Mouse (Mus musculus) small intestine, adult 2 months (tissue): ENCODE results near the gene Sp100. TPM values are rescaled to one million over a fixed set of nuclear protein-coding genes. Genes with fewer than 3 reads are reported as not detected.

Experiments
- H3K27ac ChIP-seq: fragments of 200-500 bp; 2 replicates; pipeline ENCODE4 v1.5.1; 2012; ENCODE audit warnings: low read depth, low read length, control low read depth, inconsistent platforms; ENCODE audit not compliant: insufficient read depth
- H3K27me3 ChIP-seq: fragments of 200-500 bp; 2 replicates; pipeline ENCODE4 v1.6.1; 2012; ENCODE audit warnings: mild to moderate bottlenecking, moderate library complexity, low read length, inconsistent platforms; ENCODE audit not compliant: control insufficient read depth, insufficient read depth
- H3K36me3 ChIP-seq: fragments of 200-500 bp; 2 replicates; pipeline ENCODE4 v1.6.1; 2012; ENCODE audit warnings: mild to moderate bottlenecking, low read length, control low read depth, inconsistent platforms; ENCODE audit not compliant: control insufficient read depth, insufficient read depth
- H3K4me1 ChIP-seq: fragments of 200-500 bp; 2 replicates; pipeline ENCODE4 v1.6.1; 2012; ENCODE audit warnings: low read length, inconsistent platforms, mixed read lengths; ENCODE audit not compliant: control insufficient read depth, insufficient read depth, insufficient read length
- H3K4me3 ChIP-seq: fragments of 200-500 bp; 2 replicates; pipeline ENCODE4 v1.5.1; 2012; ENCODE audit warnings: low read depth, mild to moderate bottlenecking, control low read depth, inconsistent platforms, low read length, moderate library complexity
- CTCF ChIP-seq: fragments of 200-500 bp; IDR thresholded peaks from 2 replicates; pipeline ENCODE4 v1.5.1; 2012; ENCODE audit warnings: low read depth, mild to moderate bottlenecking, control low read depth, inconsistent platforms, low read length, moderate library complexity, mixed read lengths; ENCODE audit not compliant: insufficient replicate concordance, insufficient read length; ENCODE audit errors: extremely low read depth
- POLR2A ChIP-seq: fragments of 200-500 bp; IDR thresholded peaks from 2 replicates; pipeline ENCODE4 v1.6.1; 2012; ENCODE audit warnings: low read depth, mild to moderate bottlenecking, control low read depth, inconsistent platforms, low read length, moderate library complexity
- WGBS: fragments of 180-500 bp; shearing (Covaris S2); methylation state at CpG from one replicate; pipeline ENCODE4 v1.1.7; 2018; 5-methylcytosine and 5-hydroxymethylcytosine counted together
- polyA plus RNA-seq: library from polyadenylated mRNA; depleted of rRNA; stranded (reverse); fragments of >200 nt; gene quantifications from 2 replicates; pipeline ENCODE4 v1.2.3, GENCODE M21; 2012

Gene Sp100
- polyA plus RNA-seq, 1 experiment: 10.1 TPM

- WGBS: 55% methylated on average over 1 of the region's 1 CpGs
- no peak for TF ChIP-seq CTCF
- TF ChIP-seq POLR2A: no peak
- Histone ChIP-seq H3K4me3 (no peak overlapping the region), H3K36me3 (peaks cover 21% of the 10 kb centered on the region), H3K27me3 (no peaks in the 10 kb centered on the region), H3K27ac (no peak overlapping the region), H3K4me1 (peaks cover 2% of the 10 kb centered on the region; the same call in 1 of the 2 replicates)
These were observed 42.5 kb downstream of the Sp100 start for GRCm38 (mm10) chr1:85692281-85692680.

DNA sequence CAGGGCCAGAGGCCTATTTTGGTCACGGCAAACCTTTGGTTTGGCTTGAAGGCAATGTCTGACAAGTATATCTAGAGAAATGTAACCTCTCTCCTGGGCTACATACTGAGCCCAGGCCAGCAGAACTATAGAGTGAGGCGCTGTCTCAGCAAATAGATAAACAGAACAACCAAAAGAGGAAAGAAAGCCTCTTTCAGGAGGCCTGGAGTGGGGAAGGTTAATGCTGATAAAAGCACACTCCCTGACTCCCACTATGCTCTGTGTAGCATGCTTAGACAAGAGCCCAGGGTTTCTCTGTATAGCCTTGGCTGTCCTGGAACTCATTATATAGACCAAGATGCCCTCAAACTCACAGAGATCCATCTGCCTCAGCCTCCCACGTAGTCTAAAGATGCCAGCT, 43.5 kb downstream of the Sp100 start:
- H3K27ac ChIP-seq: no peak overlapping the region
- H3K27me3 ChIP-seq: no peaks in the 10 kb centered on the region
- no peak overlapping the region for H3K4me3 ChIP-seq
- WGBS: 71% methylated on average over 3 of the region's 3 CpGs
- H3K4me1 ChIP-seq: peaks cover 2% of the 10 kb centered on the region; the same call in 1 of the 2 replicates
- TF ChIP-seq POLR2A (no peak), CTCF (no peak)
- H3K36me3 ChIP-seq: peaks cover 25% of the 10 kb centered on the region

GRCm38 (mm10) chr1:85695646-85696045, 45.9 kb downstream of the Sp100 start:
- Histone ChIP-seq H3K27me3 (no peaks in the 10 kb centered on the region), H3K4me1 (peaks cover 2% of the 10 kb centered on the region; the same call in 1 of the 2 replicates), H3K36me3 (peaks cover 30% of the 10 kb centered on the region), H3K4me3 (no peak overlapping the region), H3K27ac (no peak overlapping the region)
- TF ChIP-seq POLR2A: no peak
- TF ChIP-seq CTCF: no peak
- WGBS: 80% methylated on average over 3 of the region's 3 CpGs

DNA sequence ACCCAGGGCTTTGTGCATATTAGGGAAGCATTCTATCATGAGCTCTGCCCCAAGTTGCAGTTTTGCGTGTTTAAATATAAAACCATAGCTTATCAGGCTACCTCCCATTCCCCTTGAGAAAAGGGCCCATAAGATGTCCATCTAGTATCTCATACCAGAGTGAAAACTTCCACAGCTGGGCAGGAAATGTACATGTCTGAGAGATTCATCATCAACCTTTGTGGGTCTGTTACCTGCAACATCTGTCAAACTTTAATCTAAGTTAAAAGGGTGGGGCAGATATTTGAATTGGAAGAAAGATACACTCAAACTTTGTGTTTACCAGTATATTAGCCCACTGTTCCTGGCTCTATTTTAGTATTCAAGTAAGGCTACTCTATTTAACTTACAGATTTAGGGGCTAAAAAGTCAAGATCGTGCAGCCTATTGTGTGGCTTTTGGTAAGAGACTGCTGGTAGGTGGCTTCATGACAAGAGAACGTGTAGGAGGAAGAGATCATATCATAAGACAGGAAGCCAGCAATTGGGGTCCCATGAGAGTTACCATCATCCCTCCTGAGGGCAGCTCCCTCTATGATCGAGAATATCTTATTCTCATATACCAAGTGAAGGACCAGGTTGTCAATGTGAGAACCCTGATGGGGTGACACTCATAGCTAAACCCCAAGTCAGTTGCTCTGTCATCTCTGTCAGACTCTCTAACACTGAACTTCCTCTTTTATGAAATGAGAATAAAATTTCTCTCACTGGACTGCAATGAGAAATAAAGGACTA, 48.1 kb downstream of the Sp100 start:
- WGBS: 75% methylated on average over 4 of the region's 4 CpGs
- peaks cover 29% of the 10 kb centered on the region for H3K36me3 ChIP-seq
- TF ChIP-seq POLR2A (no peak), CTCF (no peak)
- no peaks in the 10 kb centered on the region for H3K27me3 ChIP-seq
- no peak overlapping the region for H3K4me3 ChIP-seq
- peaks cover 2% of the 10 kb centered on the region; the same call in 1 of the 2 replicates for H3K4me1 ChIP-seq
- H3K27ac ChIP-seq: no peak overlapping the region

- H3K27me3 ChIP-seq: no peaks in the 10 kb centered on the region
- H3K36me3 ChIP-seq: peaks cover 19% of the 10 kb centered on the region
- no peak for TF ChIP-seq CTCF
- no peak for TF ChIP-seq POLR2A
- no peak overlapping the region for H3K27ac ChIP-seq
- H3K4me3 ChIP-seq: no peak overlapping the region
- H3K4me1 ChIP-seq: peaks cover 7% of the 10 kb centered on the region; the same call in 1 of the 2 replicates
- WGBS: 68% methylated on average over 4 of the region's 4 CpGs
These were observed 52.7 kb downstream of the Sp100 start for GRCm38 (mm10) chr1:85702531-85702930.

DNA sequence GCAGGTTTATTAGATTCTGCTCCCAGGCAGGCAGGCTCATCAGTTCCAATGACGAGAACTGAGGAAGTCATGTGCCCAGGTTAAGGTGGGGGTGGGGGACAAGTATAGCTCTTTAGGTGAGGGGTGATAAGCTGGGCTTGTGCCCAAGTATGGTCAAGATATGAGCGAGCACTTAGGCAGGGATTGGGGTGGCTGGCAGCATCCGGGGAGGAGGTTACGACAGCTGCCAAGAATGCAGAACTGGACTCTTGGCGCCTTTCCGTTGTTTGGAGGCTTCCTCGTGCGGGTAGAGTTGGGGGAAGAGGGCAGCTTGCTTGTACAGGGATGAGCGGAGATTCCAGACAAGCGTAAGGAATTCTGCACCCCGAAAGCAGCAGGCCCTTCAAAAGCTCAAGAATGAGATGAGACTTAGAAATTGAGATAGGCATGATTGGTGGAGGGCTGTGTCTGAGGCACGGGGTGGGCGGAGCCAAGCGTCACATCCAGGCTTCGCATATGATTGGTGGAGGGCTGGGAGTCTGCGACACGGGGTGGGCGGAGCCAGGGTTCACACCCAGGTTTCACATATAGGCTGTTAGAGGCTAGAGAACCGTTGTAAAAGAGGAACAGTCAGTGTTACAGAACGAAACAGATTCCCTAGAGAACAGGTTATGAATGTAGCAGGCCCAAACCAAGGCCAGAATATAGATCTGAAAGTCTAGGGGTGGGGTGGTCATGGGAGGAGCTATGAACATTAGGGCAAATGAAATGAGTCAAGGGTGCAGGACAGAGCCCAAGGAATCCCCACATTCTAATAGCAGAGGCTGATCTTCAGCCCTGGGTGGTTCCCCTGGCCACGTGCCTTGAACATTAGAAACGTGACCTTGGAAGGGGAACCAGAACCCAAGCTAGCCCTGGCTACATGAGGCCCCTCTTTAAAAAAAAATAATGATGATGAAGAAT, 53.7 kb downstream of the Sp100 start:
- TF ChIP-seq POLR2A (no peak), CTCF (no peak)
- H3K27me3 ChIP-seq: no peaks in the 10 kb centered on the region
- 16% methylated on average over 22 of the region's 22 CpGs for WGBS
- peaks cover 16% of the 10 kb centered on the region for H3K36me3 ChIP-seq
- peak overlapping the region; percentile 59 for H3K4me3 ChIP-seq
- peak overlapping the region; percentile 73 for H3K27ac ChIP-seq
- peaks cover 7% of the 10 kb centered on the region; the same call in 1 of the 2 replicates for H3K4me1 ChIP-seq
